Mouse (Mus musculus): ENCODE measurements around the gene Svbp.

Svbp gene

DNA sequence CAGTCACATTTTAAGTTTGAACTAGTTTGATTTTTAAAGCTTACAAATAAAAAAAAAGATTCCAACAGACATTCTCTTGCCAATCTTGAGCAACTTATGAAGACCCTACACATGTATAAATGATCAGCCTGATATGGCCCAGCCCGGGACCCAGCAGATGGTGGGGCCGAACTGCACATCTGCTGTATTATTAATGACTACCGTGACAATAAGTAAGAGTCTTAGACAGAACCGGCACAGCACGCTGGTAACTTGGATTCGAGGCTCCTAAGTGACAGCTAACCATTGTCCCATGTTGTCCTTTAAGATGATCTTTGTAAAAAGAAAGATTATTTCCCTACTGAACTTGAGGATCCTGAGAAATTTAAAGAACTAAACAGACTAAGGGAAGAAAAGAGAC, 5.7 kb upstream of the Svbp start:
- in situ Hi-C loops (cut with MboI, MseI): no loop called here

DNA sequence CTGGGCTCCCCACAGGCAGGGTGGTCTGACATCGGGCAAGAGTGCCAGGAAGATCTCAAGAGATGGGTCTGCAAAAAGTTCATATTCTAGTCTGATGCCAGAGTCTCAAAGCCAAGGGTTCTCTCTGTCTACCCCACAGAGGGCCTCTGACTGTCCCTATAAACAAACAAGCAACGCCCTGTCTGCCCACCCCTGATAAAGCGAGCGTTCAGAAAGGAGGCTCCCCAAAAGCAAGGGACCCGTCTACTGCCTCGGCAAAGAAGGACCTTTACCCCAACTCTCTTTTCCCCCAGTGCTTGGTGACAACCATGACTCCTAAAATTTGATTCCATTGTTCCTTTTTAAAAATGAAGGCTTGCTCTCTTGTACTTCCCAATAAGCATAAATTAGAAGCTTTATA, 5.2 kb upstream of the Svbp start, which contains the start of gene Ermap:
Ermap (minus strand) TSS at position 148 of the 400 bp plus-strand sequence.
- in situ Hi-C loops (cut with MboI, MseI): loop anchor here in 1 of 2 experiments (10.0 kb wide), 1 partner anchor 575 kb away; no protein-coding TSS in a partner anchor

DNA sequence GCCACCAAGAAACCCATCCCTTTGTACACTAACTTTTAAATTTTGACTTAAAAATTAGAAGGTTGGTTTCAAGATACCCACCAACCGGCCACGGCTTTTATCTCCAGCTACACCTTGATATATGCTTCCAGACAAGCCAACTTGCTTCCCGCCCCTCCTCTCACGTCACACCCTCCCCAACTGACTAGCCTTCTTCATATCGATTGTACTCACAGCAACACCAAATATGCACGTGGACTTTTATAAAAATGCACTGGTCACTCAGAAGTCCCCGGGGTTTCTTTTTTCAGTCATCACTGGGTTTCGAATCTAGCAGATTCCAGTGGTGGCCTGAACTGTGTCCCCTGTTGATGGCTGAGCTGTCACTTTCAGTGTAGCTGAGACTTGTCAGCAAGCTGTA, 4.5 kb upstream of the Svbp start:
- in situ Hi-C loops (cut with MboI, MseI): loop anchor here in 1 of 2 experiments (10.0 kb wide), 1 partner anchor 576 kb away; no protein-coding TSS in a partner anchor

DNA sequence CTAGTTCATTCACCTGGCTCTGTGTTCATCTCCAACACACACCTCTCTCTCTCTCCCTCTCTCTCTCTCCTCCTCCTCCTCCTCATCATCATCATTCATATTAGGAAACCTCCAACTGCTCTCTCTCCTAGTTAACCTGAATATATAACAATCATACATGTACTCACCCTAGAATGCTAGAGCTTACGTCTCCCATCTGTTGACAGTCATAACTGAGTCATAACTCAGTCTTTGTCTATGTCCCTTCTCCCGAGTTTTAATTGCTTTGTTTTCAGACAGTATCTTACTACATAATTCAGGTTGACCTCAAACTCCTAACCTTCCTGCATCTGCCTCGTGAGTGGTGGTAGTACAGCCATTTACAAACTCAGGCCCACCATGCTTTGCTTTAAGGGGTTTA, 3.8 kb upstream of the Svbp start:
- in situ Hi-C loops (cut with MboI, MseI): loop anchor here in 1 of 2 experiments (10.0 kb wide), 1 partner anchor 576 kb away; no protein-coding TSS in a partner anchor

DNA sequence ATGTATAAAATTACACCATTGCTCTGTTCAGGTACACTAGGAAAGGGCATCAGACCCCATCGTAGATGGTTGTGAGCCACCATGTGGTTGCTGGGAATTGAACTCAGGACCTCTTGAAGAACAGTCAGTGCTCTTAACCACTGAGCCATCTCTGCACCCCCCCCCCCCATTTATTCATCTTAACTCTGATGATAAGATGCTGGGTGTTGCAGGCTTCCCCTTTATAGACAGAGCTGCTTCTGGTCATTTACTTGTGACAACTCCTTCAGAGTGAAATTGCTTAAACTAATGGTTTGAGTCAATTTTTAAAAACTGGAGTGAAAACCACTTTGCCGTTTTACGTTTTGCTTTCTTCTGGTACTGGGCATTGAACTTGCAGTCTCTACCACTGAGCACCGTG, 2.3 kb upstream of the Svbp start:
- in situ Hi-C loops (cut with MboI, MseI): loop anchor here in 1 of 2 experiments (10.0 kb wide), 1 partner anchor 578 kb away; no protein-coding TSS in a partner anchor

DNA sequence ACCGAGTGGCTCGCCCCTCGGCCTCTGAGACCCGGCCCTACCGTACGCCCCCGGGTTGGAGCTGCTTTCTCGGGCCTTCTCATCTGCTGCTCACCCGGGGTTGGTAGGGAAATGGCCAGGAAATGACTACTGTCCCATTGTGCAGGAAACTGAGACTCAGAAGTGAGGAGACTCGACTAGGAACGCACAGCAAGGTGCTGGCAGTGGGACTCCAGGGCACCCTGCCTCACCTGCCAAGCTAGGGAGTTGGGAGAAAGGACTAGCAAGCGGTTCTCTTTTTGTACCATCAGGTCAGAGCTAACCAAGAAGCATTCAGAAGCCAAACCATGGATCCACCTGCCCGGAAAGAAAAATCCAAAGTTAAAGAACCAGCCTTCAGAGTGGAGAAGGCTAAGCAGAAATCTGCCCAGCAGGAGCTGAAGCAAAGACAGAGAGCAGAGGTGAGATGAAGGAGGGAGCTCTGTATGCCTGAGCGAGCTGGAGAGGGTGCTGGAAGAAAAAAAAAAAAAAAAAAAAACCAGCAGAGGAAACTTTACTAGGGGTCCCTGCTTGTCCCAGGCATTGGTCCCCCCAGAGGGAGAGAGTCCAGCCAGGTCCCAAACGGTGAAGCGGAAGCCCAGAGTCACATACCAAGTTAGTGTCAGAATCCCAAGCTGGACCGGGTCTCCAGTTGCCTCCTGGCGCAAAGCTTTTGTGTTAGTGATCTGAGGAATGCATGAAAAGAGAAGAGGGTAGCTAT, 645 bp downstream of the Svbp start:
- in situ Hi-C loops (cut with MboI, MseI): loop anchor here in 1 of 2 experiments (10.0 kb wide), 1 partner anchor 581 kb away; no protein-coding TSS in a partner anchor

DNA sequence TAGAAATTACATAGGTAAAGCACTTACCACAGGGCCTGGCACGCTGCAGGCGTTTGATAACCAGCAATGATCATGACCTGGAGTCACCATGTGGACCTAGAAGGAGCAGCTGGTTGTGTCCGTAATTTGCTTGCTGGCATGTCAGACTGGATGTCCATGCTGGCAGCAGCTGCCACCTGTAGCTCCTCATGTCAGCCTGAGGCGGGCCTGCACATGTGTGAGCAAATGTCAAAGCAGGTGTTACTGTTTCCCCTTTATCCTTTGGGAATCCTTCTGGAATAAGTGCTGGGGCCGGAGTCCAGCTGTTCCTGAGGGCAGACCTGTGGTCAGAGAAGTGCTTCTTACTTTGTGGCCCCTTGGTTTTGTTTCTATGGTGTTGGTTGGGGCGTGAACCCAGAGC, 3.0 kb downstream of the Svbp start:
- in situ Hi-C loops (cut with MboI, MseI): loop anchor here in 1 of 2 experiments (10.0 kb wide), 1 partner anchor 583 kb away; no protein-coding TSS in a partner anchor

DNA sequence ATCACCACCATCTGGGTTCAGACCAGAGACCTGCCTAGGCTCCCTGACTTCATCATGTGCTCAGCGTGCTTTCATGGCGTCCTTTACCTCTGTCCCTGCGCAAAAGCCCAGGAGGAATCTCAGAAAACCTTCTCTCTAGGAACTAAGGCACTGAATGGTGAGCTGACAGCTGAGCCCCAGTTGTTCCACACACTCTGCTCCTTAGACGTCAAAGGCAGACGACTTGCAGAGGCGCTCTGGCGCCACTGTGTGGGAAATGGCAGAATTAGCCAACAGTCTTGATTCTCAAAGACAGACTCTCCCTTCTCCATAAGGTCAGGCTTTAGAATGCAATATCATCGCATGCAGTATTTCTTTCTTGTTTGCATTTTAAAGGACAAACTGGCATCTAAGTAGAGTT, 9.6 kb downstream of the Svbp start:
- in situ Hi-C loops (cut with MboI, MseI): no loop called here

DNA sequence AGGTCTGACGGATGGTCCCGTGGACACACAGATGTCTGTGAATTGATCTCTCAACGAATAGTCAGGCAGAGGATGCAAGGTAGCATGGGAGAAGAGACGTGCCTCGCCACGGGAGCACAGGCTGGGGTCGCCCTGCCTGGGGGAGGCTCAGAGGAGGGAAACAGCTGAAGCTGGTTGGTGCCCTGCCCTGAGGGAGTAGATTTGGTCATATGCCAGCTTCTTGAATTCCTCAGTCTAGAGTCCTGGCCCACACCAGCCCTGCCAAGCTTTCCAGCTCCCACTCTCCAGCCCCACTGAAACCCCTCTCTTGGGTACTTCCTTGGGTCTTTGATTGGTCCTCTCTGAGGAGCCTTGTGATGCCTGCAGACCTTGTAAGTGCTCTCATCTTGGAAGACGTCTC, 21.6 kb downstream of the Svbp start:
- in situ Hi-C loops (cut with MboI, MseI): loop anchor here in 1 of 2 experiments (5.0 kb wide), 1 partner anchor 34 kb away; no protein-coding TSS in a partner anchor

DNA sequence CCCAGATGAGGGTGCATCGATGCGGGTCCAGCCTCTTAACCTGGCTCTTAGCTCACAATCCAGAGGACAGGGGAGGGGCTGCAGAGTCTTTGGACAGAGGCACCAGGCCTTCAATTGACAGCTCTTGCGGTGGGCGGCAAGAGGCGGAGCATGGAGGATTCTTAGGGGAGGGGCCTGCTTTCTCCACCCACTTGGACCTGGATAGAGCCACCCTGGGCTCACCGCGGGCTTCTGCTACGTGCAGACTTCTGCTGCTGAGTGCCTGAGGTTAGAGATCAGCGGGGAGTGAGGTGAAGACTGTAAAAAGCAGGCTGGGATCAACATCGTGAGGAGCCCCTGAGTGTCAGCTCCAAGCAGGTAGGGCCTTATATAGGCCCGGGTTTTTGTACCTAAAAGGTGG, 23.1 kb downstream of the Svbp start, which contains the start of gene Tmem269:
Tmem269 (minus strand) TSS at position 49 of the 400 bp plus-strand sequence.
- in situ Hi-C loops (cut with MboI, MseI): loop anchor here in 1 of 2 experiments (5.0 kb wide), 1 partner anchor 36 kb away; no protein-coding TSS in a partner anchor

DNA sequence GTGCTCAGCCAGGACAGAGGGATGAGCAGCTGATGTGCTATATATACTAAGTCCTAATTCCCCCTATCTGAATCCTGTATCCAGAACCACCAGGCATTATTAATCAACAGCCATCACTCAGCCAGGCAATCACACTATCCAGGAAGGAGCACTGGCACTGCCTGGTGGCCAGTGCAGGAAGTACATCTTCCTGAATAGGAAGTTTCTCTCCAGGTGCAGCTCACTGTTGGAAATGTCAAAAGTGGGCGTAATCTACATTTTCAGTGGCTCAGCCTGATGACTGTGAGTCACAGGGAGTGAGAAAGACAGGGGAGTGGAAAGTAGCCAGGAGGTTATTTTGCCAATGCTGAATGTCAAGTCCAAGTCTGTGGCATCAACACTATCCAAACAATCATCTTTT, 28.6 kb downstream of the Svbp start:
- in situ Hi-C loops (cut with MboI, MseI): no loop called here

DNA sequence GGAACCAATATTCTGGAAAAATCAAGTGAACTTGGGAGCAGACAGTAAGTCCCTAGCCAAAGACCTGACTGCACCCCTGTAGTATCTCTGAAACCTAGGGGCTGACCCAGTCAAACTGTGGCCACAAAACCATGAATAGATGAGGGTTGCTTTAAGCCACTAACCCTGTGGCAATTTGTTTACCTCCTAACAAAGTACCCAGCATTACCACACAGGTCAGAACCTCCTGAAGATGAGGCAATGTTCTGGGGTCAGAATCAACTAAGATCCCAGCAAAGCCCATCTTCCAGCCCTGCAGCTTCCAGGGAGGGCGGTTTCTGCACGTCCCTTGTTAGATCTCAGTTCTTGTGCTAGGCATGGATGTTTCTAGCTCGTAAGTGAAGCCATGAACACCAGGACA, 29.4 kb downstream of the Svbp start:
- in situ Hi-C loops (cut with MboI, MseI): no loop called here

DNA sequence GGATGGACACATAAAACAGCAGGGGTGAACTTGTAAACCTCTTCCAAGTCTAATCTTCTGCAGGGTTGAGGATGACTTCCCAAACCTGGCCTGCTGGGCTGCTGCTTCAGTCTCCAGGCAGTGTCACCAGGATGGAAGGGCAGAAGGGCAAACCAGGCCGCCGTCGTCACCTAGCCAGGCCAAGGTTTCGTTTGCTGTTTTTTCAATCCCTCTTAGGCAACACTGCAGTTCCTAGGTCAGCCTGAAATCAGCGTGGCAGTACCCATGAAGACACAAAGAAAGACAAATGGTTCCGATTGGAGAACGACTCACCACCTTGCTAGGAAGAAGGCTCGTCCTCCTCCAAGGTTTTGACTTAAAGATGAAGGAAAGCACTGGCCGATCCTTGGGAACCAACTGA, 30.6 kb downstream of the Svbp start:
- in situ Hi-C loops (cut with MboI, MseI): no loop called here

DNA sequence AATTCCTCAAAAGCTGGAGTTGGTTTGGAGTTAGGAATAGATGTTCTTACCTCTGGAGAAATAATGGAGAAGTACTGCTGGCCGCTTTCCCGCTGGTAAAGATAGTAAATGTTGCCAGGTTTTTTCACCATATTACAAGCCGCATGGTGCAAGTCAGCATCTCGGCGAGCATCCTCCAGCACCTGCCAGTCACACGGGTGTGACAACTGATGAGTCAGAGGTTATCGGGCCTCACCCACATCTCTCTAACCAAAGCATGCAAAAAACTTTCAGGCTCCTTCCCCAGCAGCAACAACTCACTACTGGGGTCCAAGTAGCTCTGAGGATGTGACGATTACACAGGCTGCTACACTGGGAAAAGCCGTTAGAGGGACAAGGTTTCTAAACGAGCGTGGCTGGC, 31.6 kb downstream of the Svbp start:
- in situ Hi-C loops (cut with MboI, MseI): no loop called here

DNA sequence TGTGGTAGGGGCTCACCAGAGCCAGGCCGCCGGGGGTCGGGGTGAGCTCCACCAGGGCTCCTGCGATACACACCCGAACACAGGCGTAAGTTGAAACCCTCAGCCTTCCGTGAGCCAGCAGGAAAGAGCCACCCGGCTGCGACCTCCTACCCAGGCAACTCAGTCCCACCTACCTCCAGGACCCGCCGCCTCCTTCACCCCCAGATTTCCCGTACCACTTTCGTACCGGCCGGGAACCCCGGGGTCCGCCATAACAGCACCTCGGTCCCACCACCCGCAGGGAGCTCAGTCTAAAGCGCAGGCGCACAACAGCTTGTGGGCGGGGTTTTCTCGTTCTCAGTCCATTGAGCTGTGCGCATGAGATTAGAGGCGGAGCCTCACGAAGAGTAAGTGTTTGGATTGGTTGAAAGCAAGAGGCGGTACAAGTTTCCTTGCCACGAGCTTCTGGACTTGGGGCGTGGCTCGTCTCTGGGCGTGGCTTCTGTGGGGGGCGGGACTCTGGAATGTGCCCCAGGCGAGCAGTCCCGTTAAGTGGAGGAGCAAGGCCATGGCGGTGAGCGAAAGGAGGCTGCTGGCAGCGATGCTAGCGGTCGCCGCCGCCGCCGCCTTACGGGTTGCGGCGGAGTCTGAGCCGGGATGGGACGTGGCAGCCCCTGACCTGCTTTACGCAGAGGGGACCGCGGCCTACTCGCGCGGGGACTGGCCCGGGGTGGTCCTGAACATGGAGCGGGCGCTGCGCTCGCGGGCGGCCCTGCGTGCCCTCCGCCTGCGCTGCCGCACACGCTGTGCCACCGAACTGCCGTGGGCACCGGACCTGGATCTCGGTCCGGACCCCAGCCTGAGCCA, 37.5 kb downstream of the Svbp start, which contains the start of the genes AU022252 and P3h1:
AU022252 (minus strand) TSS at position 303 of the 846 bp plus-strand sequence.
P3h1 (plus strand) TSS at position 506 of the 846 bp plus-strand sequence.
- in situ Hi-C loops (cut with MboI, MseI): loop anchor here in 1 of 2 experiments (5.0 kb wide), 1 partner anchor 815 kb away; no protein-coding TSS in a partner anchor

DNA sequence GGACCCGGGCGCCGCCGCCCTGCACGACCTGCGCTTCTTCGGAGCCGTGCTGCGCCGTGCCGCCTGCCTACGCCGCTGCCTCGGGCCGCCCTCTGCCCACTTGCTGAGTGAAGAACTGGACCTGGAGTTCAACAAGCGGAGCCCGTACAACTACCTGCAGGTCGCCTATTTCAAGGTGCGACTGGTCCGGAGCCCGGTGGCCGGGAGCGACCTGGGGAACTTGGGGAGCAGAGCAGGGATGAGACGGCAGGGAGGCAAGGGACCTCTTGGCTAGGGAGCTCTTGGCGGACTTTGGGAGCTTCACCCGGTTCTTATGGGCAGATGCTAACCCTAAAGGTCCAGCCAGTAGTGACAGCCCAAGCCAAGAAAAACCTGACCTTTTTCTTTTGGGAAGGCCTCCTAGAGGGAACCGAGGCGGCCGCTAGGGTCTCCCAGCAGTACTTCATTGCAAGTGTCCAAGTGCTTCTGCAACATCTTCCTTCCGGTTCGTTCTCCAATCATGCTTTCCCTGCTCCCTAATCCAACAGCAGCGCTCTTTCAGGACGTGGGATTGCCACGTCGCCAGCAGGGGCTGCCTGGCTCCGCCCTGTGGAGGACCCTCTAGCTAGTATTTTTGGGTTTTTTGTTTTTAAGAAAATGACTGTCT, 38.3 kb downstream of the Svbp start:
- in situ Hi-C loops (cut with MboI, MseI): loop anchor here in 1 of 2 experiments (5.0 kb wide), 1 partner anchor 814 kb away; no protein-coding TSS in a partner anchor

DNA sequence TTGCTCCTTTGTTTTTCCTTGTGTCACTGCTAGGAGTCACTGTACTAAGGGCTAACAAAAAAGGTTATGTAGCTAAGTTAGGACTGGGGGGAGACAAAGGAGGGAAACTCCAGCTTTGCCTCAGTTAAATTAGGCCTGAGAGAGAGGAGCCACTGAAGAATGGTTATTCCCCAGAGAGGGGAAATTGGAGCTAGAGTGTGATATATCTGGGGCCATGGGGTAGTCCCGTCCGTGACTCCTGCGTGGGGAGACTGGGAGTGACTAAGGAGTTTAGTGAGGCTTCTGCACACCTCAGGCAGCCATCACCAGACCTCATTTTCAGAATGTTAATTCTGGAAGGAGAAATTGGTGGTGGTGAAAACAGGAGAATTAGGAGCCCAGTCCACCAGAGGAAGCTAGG, 39.2 kb downstream of the Svbp start:
- in situ Hi-C loops (cut with MboI, MseI): loop anchor here in 1 of 2 experiments (5.0 kb wide), 1 partner anchor 813 kb away; no protein-coding TSS in a partner anchor

DNA sequence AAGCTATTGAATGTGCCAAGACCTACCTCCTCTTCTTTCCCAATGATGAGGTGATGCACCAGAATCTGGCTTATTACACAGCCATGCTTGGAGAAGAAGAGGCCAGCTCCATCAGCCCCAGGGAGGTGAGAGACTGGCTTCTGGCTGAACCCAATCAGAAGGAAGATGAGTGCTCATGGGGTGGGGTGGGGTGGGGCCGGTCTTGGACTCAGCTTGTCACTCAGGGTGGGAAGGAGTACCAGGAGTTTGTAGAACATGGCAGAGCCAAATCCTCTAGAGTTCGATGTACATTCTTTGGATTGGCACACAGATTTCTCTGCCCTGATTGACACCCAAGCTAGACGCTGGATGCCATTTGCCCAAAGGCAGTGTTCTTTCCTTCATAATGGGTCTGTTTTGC, 43.6 kb downstream of the Svbp start:
- in situ Hi-C loops (cut with MboI, MseI): no loop called here

DNA sequence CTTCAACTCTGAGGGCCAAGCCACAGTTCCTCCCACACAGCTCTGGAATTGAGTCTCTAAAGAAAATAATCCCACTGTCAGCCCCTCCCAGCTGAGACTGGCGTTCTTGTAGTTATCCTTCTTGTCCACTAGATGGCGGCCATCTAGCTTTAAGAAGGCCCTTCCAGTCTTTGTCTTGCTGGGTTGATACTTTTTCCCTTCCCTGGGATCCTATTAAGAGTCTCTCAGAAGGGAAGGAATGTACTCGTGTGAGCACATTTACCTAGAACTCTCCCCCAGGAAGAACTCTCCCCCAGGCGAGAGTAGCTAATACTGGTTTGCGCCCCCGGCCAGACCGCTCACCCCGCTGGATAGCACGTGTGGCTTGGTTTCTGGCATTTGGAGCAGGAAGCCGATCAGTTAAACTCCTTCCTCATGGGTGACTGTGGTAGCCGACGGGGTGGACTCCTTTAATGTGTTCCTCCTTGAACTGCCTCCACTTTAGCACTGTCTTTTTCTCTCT, 44.1 kb downstream of the Svbp start:
- in situ Hi-C loops (cut with MboI, MseI): no loop called here

DNA sequence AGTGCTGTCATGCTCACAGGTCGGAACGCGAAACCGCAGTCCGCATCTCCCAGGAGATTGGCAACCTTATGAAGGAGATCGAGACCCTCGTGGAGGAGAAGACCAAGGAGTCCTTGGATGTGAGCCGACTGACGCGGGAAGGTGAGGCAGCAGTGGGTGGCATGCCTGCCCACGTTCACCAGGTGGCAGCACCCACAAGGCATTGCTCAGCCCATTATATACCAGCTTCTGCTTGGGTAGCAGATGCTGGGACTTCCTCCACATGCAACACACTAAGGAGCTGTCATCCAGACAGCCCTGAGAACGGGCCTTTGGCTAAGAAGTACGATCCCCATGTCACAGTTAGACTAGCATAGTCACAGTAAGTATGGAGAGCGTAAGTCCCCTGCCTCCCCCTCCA, 46.6 kb downstream of the Svbp start:
- in situ Hi-C loops (cut with MboI, MseI): loop anchor here (5.0 to 10.0 kb wide), 2 partner anchors 421 to 423 kb away; no protein-coding TSS in a partner anchor

DNA sequence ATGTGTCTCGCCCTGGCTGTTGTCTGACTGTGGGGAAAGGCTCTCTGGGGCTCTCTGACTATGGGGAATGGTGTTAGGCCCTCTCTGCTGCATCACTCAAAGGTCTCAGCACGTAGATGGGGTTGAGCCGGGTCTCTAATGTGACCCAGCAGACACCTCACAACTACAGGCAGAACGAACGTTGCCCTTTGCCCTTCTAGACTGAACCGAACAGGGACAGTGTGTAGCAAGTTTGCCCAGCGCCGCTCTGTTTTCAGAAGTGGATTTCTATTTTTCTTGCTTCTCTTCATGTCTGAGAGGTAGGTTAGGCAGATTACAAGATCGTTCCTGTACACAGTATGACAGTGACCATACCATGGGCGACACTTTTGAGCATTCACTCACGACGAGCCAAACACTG, 47.5 kb downstream of the Svbp start:
- in situ Hi-C loops (cut with MboI, MseI): loop anchor here (5.0 to 10.0 kb wide), 2 partner anchors 420 to 422 kb away; no protein-coding TSS in a partner anchor

Measured in T-helper 17 cell (primary cell).